ENCODE assay signal across 9 mouse cellular contexts in genomic region chr14:62292166-62292487, GRCm38 (mm10). TPM values are rescaled to one million over a fixed set of nuclear protein-coding genes. Genes with fewer than 3 reads are reported as not detected.
DNase-seq lines count a peak whose midpoint lies in the region; ATAC-seq lines count a peak whose summit lies in the region.
"Had no signal": no experiment of that assay in that cellular context is flagged by ENCODE, and none has a peak within 500 bp of the region (broad histone marks: within the 10 kb centered on the region; RNA-seq: fewer than 3 reads in every experiment).

No protein-coding gene starts in this region.

- H3K9ac ChIP-seq in neural tube, embryonic 11.5 days (ENCODE audit: low read length), result peak overlapping the region; percentile 63
- H3K9ac ChIP-seq in limb, embryonic 13.5 days, result peak overlapping the region; percentile 73
- H3K9ac ChIP-seq in stomach, embryonic 14.5 days (replicated peaks; ENCODE audit: low read depth, low read length), result peak overlapping the region; percentile 40; the same call in 1 of the 2 replicates

- H3K27me3 ChIP-seq in neural tube, embryonic 11.5 days (ENCODE audit: control insufficient read depth, insufficient read depth, low read length), result no peaks in the 10 kb centered on the region
- H3K27me3 ChIP-seq in limb, embryonic 13.5 days, result peaks cover 24% of the 10 kb centered on the region
- no peaks in the 10 kb centered on the region for H3K27me3 ChIP-seq in stomach, embryonic 14.5 days (ENCODE audit: control insufficient read depth, insufficient read depth, low read length)

- peak; percentile 16; the same call in 1 of the 2 replicates for ATAC-seq in frontal cortex, adult (ENCODE audit: low TSS enrichment)
- no peak for ATAC-seq in neural tube, embryonic 11.5 days (ENCODE audit: insufficient read depth, low FRiP score, low TSS enrichment)
- ATAC-seq in limb, embryonic 13.5 days (ENCODE audit: low FRiP score, low read depth), result no peak
- ATAC-seq in stomach, embryonic 14.5 days (ENCODE audit: insufficient number of reproducible peaks, insufficient read depth, low FRiP score, low read depth), result no peak

- peak overlapping the region; percentile 98 for H3K4me2 ChIP-seq in neural tube, embryonic 11.5 days (ENCODE audit: low read depth)
- peak overlapping the region; percentile 98 for H3K4me2 ChIP-seq in limb, embryonic 13.5 days (replicated peaks)
- H3K4me2 ChIP-seq in stomach, embryonic 14.5 days (replicated peaks; ENCODE audit: low read depth, low read length), result peak overlapping the region; percentile 99

- H3K27ac ChIP-seq in neural tube, embryonic 11.5 days (ENCODE audit: low read depth, low read length), result no peak overlapping the region
- H3K27ac ChIP-seq in limb, embryonic 13.5 days, result no peak overlapping the region
- no peak overlapping the region for H3K27ac ChIP-seq in stomach, embryonic 14.5 days (ENCODE audit: low read length)

- WGBS in neural tube, embryonic 11.5 days, result 22% methylated on average over 3 of the region's 7 CpGs
- 26% methylated on average over 4 of the region's 7 CpGs for WGBS in limb, embryonic 13.5 days
- WGBS in stomach, embryonic 14.5 days, result 15% methylated on average over 3 of the region's 7 CpGs

- H3K4me3 ChIP-seq in neural tube, embryonic 11.5 days (ENCODE audit: low read depth, low read length), result peak overlapping the region; percentile 46
- H3K4me3 ChIP-seq in limb, embryonic 13.5 days, result peak overlapping the region; percentile 53
- peak overlapping the region; percentile 42 for H3K4me3 ChIP-seq in stomach, embryonic 14.5 days (ENCODE audit: low read depth, low read length)

- DNase-seq in frontal cortex, postnatal 14 days (ENCODE audit: low spot score in 2 of 2), result no peak
- DNase-seq in neural tube, embryonic 11.5 days (ENCODE audit: low spot score), result no peak
- DNase-seq in neural tube, embryonic 10.5 days (ENCODE audit: extremely low spot score, low spot score), result no peak
- no peak for DNase-seq in retina, postnatal 1 day
- DNase-seq in layer of hippocampus, postnatal 36 days, result no peak

- H3K9me3 ChIP-seq in neural tube, embryonic 11.5 days (ENCODE audit: control insufficient read depth, low read length), result no peaks in the 10 kb centered on the region
- no peaks in the 10 kb centered on the region for H3K9me3 ChIP-seq in limb, embryonic 13.5 days
- no peaks in the 10 kb centered on the region for H3K9me3 ChIP-seq in stomach, embryonic 14.5 days (ENCODE audit: control insufficient read depth, low read depth, low read length)

- H3K4me1 ChIP-seq in neural tube, embryonic 11.5 days (ENCODE audit: control insufficient read depth, insufficient read depth, low read length), result peaks cover 4% of the 10 kb centered on the region; the same call in 1 of the 2 replicates
- H3K4me1 ChIP-seq in limb, embryonic 13.5 days, result peaks cover 12% of the 10 kb centered on the region
- H3K4me1 ChIP-seq in stomach, embryonic 14.5 days (ENCODE audit: control insufficient read depth, insufficient read depth, low read length), result peaks cover 3% of the 10 kb centered on the region; the same call in 1 of the 2 replicates

- H3K36me3 ChIP-seq in neural tube, embryonic 11.5 days (ENCODE audit: control insufficient read depth, insufficient read depth, low read length), result no peaks in the 10 kb centered on the region
- no peaks in the 10 kb centered on the region for H3K36me3 ChIP-seq in limb, embryonic 13.5 days
- H3K36me3 ChIP-seq in stomach, embryonic 14.5 days (ENCODE audit: control insufficient read depth, insufficient read depth, low read length), result no peaks in the 10 kb centered on the region

RNA-seq across cellular contexts. Expression of gene Rnaseh2b, which starts 0.3 kb away (rescaled TPM):
- polyA plus RNA-seq in neural tube, embryonic 11.5 days (2014; fragmentation: Nextera tagmentation; extraction: Ambion mirVana), result 54.7 and 59.6 TPM in 2 replicates
- polyA plus RNA-seq in limb, embryonic 13.5 days (2015; fragmentation: Nextera tagmentation; extraction: Ambion mirVana), result 56.9 and 57.3 TPM in 2 replicates
- 65.0 and 70.9 TPM in 2 replicates for polyA plus RNA-seq in stomach, embryonic 14.5 days (2014; fragmentation: Nextera tagmentation; extraction: Ambion mirVana)
- 10 to 100 TPM; 10.4 to 13.0 TPM for total RNA-seq in layer of hippocampus, postnatal 36 days (2021)

RNA-seq across cellular contexts. Expression of gene Dleu7, which starts 0.7 kb away (rescaled TPM):
- 1.6 and 2.3 TPM in 2 replicates for polyA plus RNA-seq in neural tube, embryonic 11.5 days (2014; fragmentation: Nextera tagmentation; extraction: Ambion mirVana)
- polyA plus RNA-seq in limb, embryonic 13.5 days (2015; fragmentation: Nextera tagmentation; extraction: Ambion mirVana), result 1.6 TPM in 2 replicates
- 0.98 and 1.00 TPM in 2 replicates for polyA plus RNA-seq in stomach, embryonic 14.5 days (2014; fragmentation: Nextera tagmentation; extraction: Ambion mirVana)
- 1 to 10 TPM; 5.5 to 6.2 TPM for total RNA-seq in layer of hippocampus, postnatal 36 days (2021)
- total RNA-seq: liver, adult 2 months had no signal
